Mouse (Mus musculus) adrenal gland, postnatal 0 days (tissue): ENCODE results near the gene Gm9008. TPM values are rescaled to one million over a fixed set of nuclear protein-coding genes. Genes with fewer than 3 reads are reported as not detected.

Experiments
- polyA plus RNA-seq: library from polyadenylated mRNA; unstranded; fragments of >200 nt; fragmentation: Nextera tagmentation; extraction: Ambion mirVana; gene quantifications from 2 replicates; pipeline ENCODE4 v1.2.1, GENCODE M21; 2015

The Gm9008 gene
- polyA plus RNA-seq, result 0.09 and 0.11 TPM in 2 replicates

DNA sequence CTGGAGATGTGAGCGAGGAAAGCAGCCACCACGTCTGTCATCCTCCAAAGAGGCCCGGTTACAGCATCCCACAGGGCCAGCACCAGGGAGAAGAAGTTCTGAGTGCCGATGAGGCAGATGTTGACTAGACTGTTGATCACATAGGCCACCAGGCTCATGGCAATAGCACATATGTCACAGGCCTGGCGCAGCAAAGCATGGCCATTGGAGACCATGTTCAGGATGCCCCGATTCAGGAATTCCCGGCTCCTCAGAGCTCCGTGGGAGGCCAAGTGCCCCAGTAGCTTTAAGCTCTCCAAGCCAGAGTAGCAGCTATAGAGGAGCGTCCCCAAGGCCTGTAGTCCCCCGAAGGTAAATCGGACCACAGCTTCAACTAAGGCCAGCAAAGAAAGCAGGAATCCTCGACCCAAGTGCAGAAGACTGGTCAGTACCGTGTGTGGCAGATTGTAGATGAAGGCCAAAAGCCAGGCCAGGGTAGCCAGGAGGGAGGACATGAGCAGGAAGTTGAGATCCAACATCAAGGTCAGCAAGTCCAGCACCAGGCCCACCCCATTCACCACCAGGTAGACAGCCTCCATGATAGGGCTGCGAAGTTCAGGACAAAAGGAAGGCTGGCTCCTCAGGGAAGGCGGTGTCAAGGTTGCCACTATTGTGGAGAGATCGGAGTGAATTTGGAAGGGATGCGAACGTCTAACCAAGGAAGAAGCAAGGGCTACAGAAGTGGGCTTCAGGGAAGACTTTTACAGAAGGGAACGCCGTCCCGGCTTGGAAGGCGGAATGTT, at the start of gene Gm9008:
TSS of gene Gm9008 (minus strand) at position 731 of the 782 bp plus-strand sequence.

